ENCODE assay signal across 14 mouse cellular contexts in genomic region chr14:29639266-29639665, GRCm38 (mm10).
DNase-seq lines count a peak whose midpoint lies in the region; ATAC-seq and TF ChIP-seq lines count a peak whose summit lies in the region.
"Had no signal": no experiment of that assay in that cellular context is flagged by ENCODE, and none has a peak within 500 bp of the region (broad histone marks: within the 10 kb centered on the region; RNA-seq: fewer than 3 reads in every experiment).

No protein-coding gene starts in this region.

- H3K4me3 ChIP-seq in hindbrain, embryonic 15.5 days = no peak overlapping the region
- H3K4me3 ChIP-seq in hindbrain, embryonic 10.5 days = no peak overlapping the region
- no peak overlapping the region for H3K4me3 ChIP-seq in neural tube, embryonic 13.5 days
- no peak overlapping the region for H3K4me3 ChIP-seq in kidney, adult 2 months (ENCODE audit: insufficient read depth, low read depth, low read length)
- H3K4me3 ChIP-seq: heart, embryonic 12.5 days; midbrain, embryonic 12.5 days had no signal

- no peaks in the 10 kb centered on the region for H3K27me3 ChIP-seq in hindbrain, embryonic 15.5 days
- no peaks in the 10 kb centered on the region for H3K27me3 ChIP-seq in hindbrain, embryonic 10.5 days (ENCODE audit: insufficient read depth, poor library complexity, severe bottlenecking)
- no peaks in the 10 kb centered on the region for H3K27me3 ChIP-seq in neural tube, embryonic 13.5 days
- no peaks in the 10 kb centered on the region for H3K27me3 ChIP-seq in kidney, adult 2 months (replicated peaks; ENCODE audit: control insufficient read depth, insufficient read depth, low read length)
- H3K27me3 ChIP-seq: heart, embryonic 12.5 days; midbrain, embryonic 12.5 days had no signal

- no peak overlapping the region for H3K9ac ChIP-seq in hindbrain, embryonic 15.5 days
- H3K9ac ChIP-seq in neural tube, embryonic 13.5 days = no peak overlapping the region
- H3K9ac ChIP-seq: heart, embryonic 12.5 days had no signal

- WGBS in hindbrain, embryonic 15.5 days = 46% methylated on average over 3 of the region's 3 CpGs
- 79% methylated on average over 3 of the region's 3 CpGs for WGBS in hindbrain, embryonic 10.5 days
- WGBS in neural tube, embryonic 13.5 days = 70% methylated on average over 3 of the region's 3 CpGs
- 59% methylated on average over 3 of the region's 3 CpGs for WGBS in kidney, adult 2 months

- no peak for TF ChIP-seq POLR2A in kidney, adult 2 months (IDR thresholded peaks at IDR 0.05; ENCODE audit: low read depth, low read length)

- H3K4me2 ChIP-seq in hindbrain, embryonic 15.5 days = no peak overlapping the region
- no peak overlapping the region for H3K4me2 ChIP-seq in neural tube, embryonic 13.5 days
- H3K4me2 ChIP-seq: heart, embryonic 12.5 days; liver, embryonic 11.5 days; midbrain, embryonic 12.5 days had no signal

- ATAC-seq in hindbrain, embryonic 15.5 days (ENCODE audit: low FRiP score, low read depth) = no peak; the same call in 1 of the 2 replicates
- ATAC-seq in neural tube, embryonic 13.5 days (ENCODE audit: low read depth) = no peak

- no peak for DNase-seq in hindbrain, embryonic 10.5 days (ENCODE audit: low spot score)
- no peak for DNase-seq in neural tube, embryonic 10.5 days (ENCODE audit: extremely low spot score, low spot score)
- DNase-seq in cerebellum, adult 9-10 months = peak; percentile 87
- peak; percentile 90 for DNase-seq in retina, postnatal 1 day
- DNase-seq in kidney, adult 2 months = no peak
- no peak for DNase-seq in embryo, embryonic 10.5 days (ENCODE audit: low spot score)
- DNase-seq: adrenal gland, postnatal 36 days; gastrocnemius, postnatal 25 days; kidney, adult 9 months had no signal

- H3K9me3 ChIP-seq in hindbrain, embryonic 15.5 days = no peaks in the 10 kb centered on the region
- H3K9me3 ChIP-seq in hindbrain, embryonic 10.5 days = no peaks in the 10 kb centered on the region
- H3K9me3 ChIP-seq in neural tube, embryonic 13.5 days = no peaks in the 10 kb centered on the region
- H3K9me3 ChIP-seq: heart, embryonic 12.5 days; midbrain, embryonic 12.5 days had no signal

- H3K4me1 ChIP-seq in hindbrain, embryonic 15.5 days (replicated peaks) = peaks cover 12% of the 10 kb centered on the region
- peaks cover 11% of the 10 kb centered on the region; the same call in 1 of the 2 replicates for H3K4me1 ChIP-seq in hindbrain, embryonic 10.5 days (replicated peaks)
- peaks cover 10% of the 10 kb centered on the region for H3K4me1 ChIP-seq in neural tube, embryonic 13.5 days (replicated peaks)
- no peaks in the 10 kb centered on the region for H3K4me1 ChIP-seq in kidney, adult 2 months (ENCODE audit: control insufficient read depth, insufficient read depth, low read length)
- H3K4me1 ChIP-seq: heart, embryonic 12.5 days; midbrain, embryonic 12.5 days had no signal

- TF ChIP-seq CTCF in kidney, adult 2 months (conservative IDR thresholded peaks at IDR 0.05; ENCODE audit: insufficient read depth, insufficient read length, low read depth, low read length) = no peak

- H3K36me3 ChIP-seq in hindbrain, embryonic 15.5 days = no peaks in the 10 kb centered on the region
- no peaks in the 10 kb centered on the region for H3K36me3 ChIP-seq in hindbrain, embryonic 10.5 days
- H3K36me3 ChIP-seq in neural tube, embryonic 13.5 days = no peaks in the 10 kb centered on the region
- no peaks in the 10 kb centered on the region for H3K36me3 ChIP-seq in kidney, adult 2 months (ENCODE audit: control insufficient read depth, insufficient read depth, low read length)
- H3K36me3 ChIP-seq: heart, embryonic 12.5 days; midbrain, embryonic 12.5 days had no signal

- H3K27ac ChIP-seq in hindbrain, embryonic 15.5 days (replicated peaks) = 0 out of 2 replicates have a peak overlapping the region, but pooled peaks have one; percentile 25
- no peak overlapping the region for H3K27ac ChIP-seq in hindbrain, embryonic 10.5 days
- H3K27ac ChIP-seq in neural tube, embryonic 13.5 days (replicated peaks) = peak overlapping the region; percentile 59; the same call in 1 of the 2 replicates
- H3K27ac ChIP-seq in kidney, adult 2 months (ENCODE audit: insufficient read depth, low read depth, low read length) = no peak overlapping the region
- H3K27ac ChIP-seq: midbrain, embryonic 12.5 days had no signal

Comparison
In these comparisons a context has a peak if more than half of its experiments do, and no peak if none do; other contexts are left out.
1. H3K27ac ChIP-seq: peak in hindbrain, embryonic 15.5 days (single experiment) and neural tube, embryonic 13.5 days (single experiment); none in hindbrain, embryonic 10.5 days (single experiment) and kidney, adult 2 months (single experiment).
2. DNase-seq: peak in cerebellum, adult 9-10 months (single experiment) and retina, postnatal 1 day (single experiment); none in hindbrain, embryonic 10.5 days (single experiment), neural tube, embryonic 10.5 days (single experiment), kidney, adult 2 months (single experiment) and embryo, embryonic 10.5 days (single experiment).